Mouse (Mus musculus): ENCODE data around the gene Thap12. TPM values are rescaled to one million over a fixed set of nuclear protein-coding genes. Genes with fewer than 3 reads are reported as not detected.

Thap12 gene
- polyA plus RNA-seq (2012; rRNA removed) = 5.4 and 9.5 TPM in 2 replicates
- polyA plus RNA-seq (2014; fragmentation: Nextera tagmentation; extraction: Ambion mirVana) = 13.6 and 13.8 TPM in 2 replicates

GRCm38 (mm10) chr7:98702283-98703240 lies at the start of gene Thap12:
Gene Thap12, plus strand, starts transcription at chr7:98703103.
- H3K4me1 ChIP-seq (replicated peaks; ENCODE audit: control insufficient read depth in 2 of 2, insufficient read depth in 2 of 2, low read length in 1 of 2) = peaks cover 11 to 16% of the 10 kb centered on the region in 2 experiments
- DNase-seq (ENCODE audit: low read depth in 3 of 3, low spot score in 3 of 3) (peak; percentile 95 to 97 (median 95)), ATAC-seq (ENCODE audit: insufficient read depth) (peak; percentile 96)
- H3K4me3 ChIP-seq (ENCODE audit: insufficient read depth in 1 of 2, low read depth in 2 of 2, low read length in 2 of 2) = peak within 1 kb of the TSS; percentile 90 to 92
- no peaks in the 10 kb centered on the region for H3K9me3 ChIP-seq (ENCODE audit: control insufficient read depth, low read length)
- no peaks in the 10 kb centered on the region for H3K36me3 ChIP-seq (replicated peaks; ENCODE audit: control insufficient read depth, insufficient read depth, low read depth)
- WGBS (ENCODE audit: insufficient replicate concordance) = 1% methylated on average over 53 of the region's 65 CpGs
- TF ChIP-seq CTCF (IDR thresholded peaks at IDR 0.05; ENCODE audit: low read depth) = peak; percentile 61
- TF ChIP-seq EP300 (IDR thresholded peaks at IDR 0.05; ENCODE audit: low read depth) = no peak
- H3K27ac ChIP-seq = peak within 1 kb of the TSS; percentile 82
- peak within 1 kb of the TSS; percentile 92 for H3K9ac ChIP-seq (replicated peaks)
- H3K27me3 ChIP-seq (ENCODE audit: control insufficient read depth, insufficient read depth, low read length) = no peaks in the 10 kb centered on the region
- peak within 1 kb of the TSS; percentile 86 for H3K4me2 ChIP-seq (ENCODE audit: low read depth)

GRCm38 (mm10) chr7:98655681-98656530 lies 47.0 kb upstream of the Thap12 start:
- DNase-seq (ENCODE audit: low read depth in 3 of 3, low spot score in 3 of 3) (peak; percentile 57 to 73 (median 64)), ATAC-seq (ENCODE audit: insufficient read depth) (peak; percentile 55)
- H3K9ac ChIP-seq (replicated peaks) = peak overlapping the region; percentile 88
- peaks cover 15 to 16% of the 10 kb centered on the region in 2 experiments for H3K4me1 ChIP-seq (replicated peaks; ENCODE audit: control insufficient read depth in 2 of 2, insufficient read depth in 2 of 2, low read length in 1 of 2)
- H3K4me2 ChIP-seq (ENCODE audit: low read depth) = peak overlapping the region; percentile 97
- peaks cover 18% of the 10 kb centered on the region for H3K36me3 ChIP-seq (replicated peaks; ENCODE audit: control insufficient read depth, insufficient read depth, low read depth)
- H3K4me3 ChIP-seq (ENCODE audit: insufficient read depth in 1 of 2, low read depth in 2 of 2, low read length in 2 of 2) = peak overlapping the region; percentile 95 to 99
- no peaks in the 10 kb centered on the region for H3K27me3 ChIP-seq (ENCODE audit: control insufficient read depth, insufficient read depth, low read length)
- no peak for TF ChIP-seq EP300 (IDR thresholded peaks at IDR 0.05; ENCODE audit: low read depth)
- TF ChIP-seq CTCF (IDR thresholded peaks at IDR 0.05; ENCODE audit: low read depth) = peak; percentile 46
- WGBS (ENCODE audit: insufficient replicate concordance) = under 1% methylated on average over 74 of the region's 74 CpGs
- H3K27ac ChIP-seq = peak overlapping the region; percentile 88
- H3K9me3 ChIP-seq (ENCODE audit: control insufficient read depth, low read length) = no peaks in the 10 kb centered on the region

GRCm38 (mm10) chr7:98656531-98657221 lies 46.2 kb upstream of the Thap12 start, which contains the start of gene Emsy:
Gene Emsy, minus strand, starts transcription at chr7:98656783.
- Histone ChIP-seq H3K9me3 (ENCODE audit: control insufficient read depth, low read length) (no peaks in the 10 kb centered on the region), H3K9ac (replicated peaks) (peak within 1 kb of the TSS; percentile 88), H3K4me2 (ENCODE audit: low read depth) (peak within 1 kb of the TSS; percentile 97), H3K27me3 (ENCODE audit: control insufficient read depth, insufficient read depth, low read length) (no peaks in the 10 kb centered on the region), H3K4me3 (ENCODE audit: insufficient read depth in 1 of 2, low read depth in 2 of 2, low read length in 2 of 2) (peak within 1 kb of the TSS; percentile 95 to 99), H3K36me3 (replicated peaks; ENCODE audit: control insufficient read depth, insufficient read depth, low read depth) (peaks cover 18% of the 10 kb centered on the region), H3K27ac (peak within 1 kb of the TSS; percentile 88), H3K4me1 (replicated peaks; ENCODE audit: control insufficient read depth in 2 of 2, insufficient read depth in 2 of 2, low read length in 1 of 2) (peaks cover 15 to 16% of the 10 kb centered on the region in 2 experiments)
- ATAC-seq (ENCODE audit: insufficient read depth) (peak; percentile 94), DNase-seq (ENCODE audit: low read depth in 3 of 3, low spot score in 3 of 3) (peak; percentile 93 to 94 (median 94))
- under 1% methylated on average over 42 of the region's 42 CpGs for WGBS (ENCODE audit: insufficient replicate concordance)
- TF ChIP-seq CTCF (IDR thresholded peaks at IDR 0.05; ENCODE audit: low read depth) = no peak
- TF ChIP-seq EP300 (IDR thresholded peaks at IDR 0.05; ENCODE audit: low read depth) = no peak; the same call in none of the 2 replicates

GRCm38 (mm10) chr7:98665166-98665565 lies 37.7 kb upstream of the Thap12 start:
- Histone ChIP-seq H3K4me2 (ENCODE audit: low read depth) (no peak overlapping the region), H3K27me3 (ENCODE audit: control insufficient read depth, insufficient read depth, low read length) (no peaks in the 10 kb centered on the region), H3K9ac (replicated peaks) (no peak overlapping the region), H3K9me3 (ENCODE audit: control insufficient read depth, low read length) (no peaks in the 10 kb centered on the region), H3K4me1 (replicated peaks; ENCODE audit: control insufficient read depth in 2 of 2, insufficient read depth in 2 of 2, low read length in 1 of 2) (no peaks in the 10 kb centered on the region), H3K27ac (no peak overlapping the region), H3K36me3 (replicated peaks; ENCODE audit: control insufficient read depth, insufficient read depth, low read depth) (no peaks in the 10 kb centered on the region), H3K4me3 (ENCODE audit: insufficient read depth in 1 of 2, low read depth in 2 of 2, low read length in 2 of 2) (no peak overlapping the region)
- TF ChIP-seq CTCF (IDR thresholded peaks at IDR 0.05; ENCODE audit: low read depth) = no peak
- TF ChIP-seq EP300 (IDR thresholded peaks at IDR 0.05; ENCODE audit: low read depth) = no peak
- no peak for ATAC-seq (ENCODE audit: insufficient read depth)
- no peak for DNase-seq (ENCODE audit: low read depth in 3 of 3, low spot score in 3 of 3)
- WGBS (ENCODE audit: insufficient replicate concordance) = 66% methylated on average over 5 of the region's 5 CpGs

All from liver, embryonic 14.5 days (tissue).